Mouse (Mus musculus): ENCODE data around the gene Olfr1438-ps1.
"Not testable (repeated sequence)": the region's sequence is repeated elsewhere in the genome, so short reads cannot be mapped to it uniquely, and the experiment has no call there.

Olfr1438-ps1 gene

DNA sequence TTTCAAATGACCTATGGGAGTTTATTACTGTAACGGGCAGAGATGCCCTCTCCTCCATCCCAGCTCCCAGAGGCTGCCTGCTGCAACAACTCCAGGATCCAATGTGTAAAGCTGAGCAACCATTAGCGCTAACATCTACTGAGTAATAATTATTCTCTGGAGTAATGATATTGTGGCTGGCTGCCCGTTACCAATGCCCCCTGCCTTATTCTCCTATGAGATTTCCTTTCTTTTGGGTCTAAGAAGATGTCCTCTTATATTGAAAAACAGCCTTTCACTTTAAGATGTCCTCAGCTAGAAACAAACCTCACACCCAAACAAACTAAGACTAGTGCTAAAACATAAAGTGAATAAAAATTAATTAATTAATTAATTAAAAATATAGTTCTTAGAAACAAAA, at the start of gene Olfr1438-ps1:
TSS of gene Olfr1438-ps1 (minus strand) at position 101 of the 400 bp plus-strand sequence.
- DNase-seq (ENCODE audit: low read depth, low spot score): no peak

DNA sequence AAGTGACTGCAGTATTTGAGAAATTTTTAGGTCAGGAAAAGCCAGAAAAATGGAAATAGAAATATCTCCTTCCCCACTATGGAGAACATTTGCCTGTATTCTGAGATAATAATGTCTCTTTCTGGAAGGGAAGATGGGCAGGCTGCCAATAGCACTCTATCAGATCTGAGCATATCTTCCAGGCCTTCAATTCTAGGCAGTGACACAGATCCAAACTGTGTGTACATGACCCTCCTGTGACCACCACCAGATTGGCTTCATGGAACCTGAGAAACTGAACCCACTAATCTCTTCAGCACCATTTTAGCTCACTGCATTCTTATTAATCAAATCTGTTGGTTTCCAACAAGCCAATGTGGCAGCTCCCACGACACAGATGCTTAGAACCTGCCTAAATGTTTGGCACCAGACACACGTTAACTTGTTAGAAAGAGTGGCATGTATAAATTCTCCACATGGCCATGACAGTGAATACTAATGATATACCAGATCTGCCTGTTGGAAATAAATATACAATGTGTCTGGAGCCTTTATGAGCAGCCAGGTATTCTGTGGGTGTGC, 38.8 kb upstream of the Olfr1438-ps1 start:
- peak; percentile 74 for DNase-seq (ENCODE audit: low read depth, low spot score)

DNA sequence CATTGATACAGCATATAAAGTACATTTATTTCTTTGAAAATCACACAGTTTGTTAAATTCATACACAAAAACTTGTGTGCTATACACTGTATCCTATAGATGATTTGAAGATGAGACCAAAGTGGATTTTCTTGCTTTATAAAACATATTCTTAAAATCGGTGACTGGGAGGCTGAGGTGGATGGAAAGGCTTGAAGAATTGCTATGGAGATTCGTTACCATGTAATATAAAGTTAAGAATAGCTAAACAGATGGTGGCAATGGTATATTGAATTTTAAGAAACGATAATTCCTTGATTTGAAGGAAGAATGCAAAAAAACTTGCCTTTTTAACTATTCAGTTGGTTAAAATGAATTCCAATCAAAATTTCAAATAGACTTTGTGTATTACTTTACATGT, 37.3 kb upstream of the Olfr1438-ps1 start:
- DNase-seq (ENCODE audit: low read depth, low spot score): no peak

DNA sequence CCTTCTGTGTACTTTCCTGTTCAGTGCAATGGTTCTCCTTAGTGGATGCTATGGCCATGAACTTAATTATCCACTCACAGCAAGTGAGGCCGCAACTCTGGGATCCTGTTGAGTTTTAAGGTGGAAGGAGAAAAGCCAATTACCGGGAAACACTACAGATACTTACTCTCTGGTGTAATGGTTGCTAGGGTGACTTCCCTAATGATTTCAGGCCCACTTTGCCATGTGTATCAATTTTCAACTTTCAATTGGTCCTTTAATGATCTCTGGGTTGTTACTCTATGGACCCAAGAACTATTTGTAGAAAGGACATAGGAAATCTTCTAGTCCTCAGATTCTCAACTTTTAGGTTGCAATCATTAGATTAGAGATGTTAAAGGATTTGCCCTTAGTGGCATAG, 10.7 kb downstream of the Olfr1438-ps1 start, which contains the start of gene Olfr1437:
TSS of gene Olfr1437 (minus strand) at position 101 of the 400 bp plus-strand sequence.
- no peak for DNase-seq (ENCODE audit: low read depth, low spot score)

DNA sequence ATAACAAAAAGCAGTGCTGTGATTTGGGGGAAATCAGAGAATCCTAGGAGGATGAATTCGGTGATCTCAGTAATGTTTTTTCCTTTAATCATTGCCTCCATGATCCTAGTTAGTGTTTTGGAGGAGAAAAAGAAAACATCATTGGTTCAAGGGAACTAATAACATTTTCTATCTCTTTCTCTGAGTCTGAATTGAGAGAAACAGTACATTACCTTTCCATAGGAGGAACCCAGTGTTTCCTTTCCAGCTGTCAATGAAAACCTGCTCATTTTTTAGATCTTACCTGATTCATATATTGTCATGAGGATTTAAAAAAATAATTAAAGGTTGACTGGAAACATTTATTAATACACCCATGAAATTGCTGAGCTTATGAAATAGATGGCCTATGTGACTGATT, 36.7 kb downstream of the Olfr1438-ps1 start, which contains the start of gene Olfr1436:
TSS of gene Olfr1436 (minus strand) at position 101 of the 400 bp plus-strand sequence.
- DNase-seq (ENCODE audit: low read depth, low spot score): not testable (repeated sequence)

DNA sequence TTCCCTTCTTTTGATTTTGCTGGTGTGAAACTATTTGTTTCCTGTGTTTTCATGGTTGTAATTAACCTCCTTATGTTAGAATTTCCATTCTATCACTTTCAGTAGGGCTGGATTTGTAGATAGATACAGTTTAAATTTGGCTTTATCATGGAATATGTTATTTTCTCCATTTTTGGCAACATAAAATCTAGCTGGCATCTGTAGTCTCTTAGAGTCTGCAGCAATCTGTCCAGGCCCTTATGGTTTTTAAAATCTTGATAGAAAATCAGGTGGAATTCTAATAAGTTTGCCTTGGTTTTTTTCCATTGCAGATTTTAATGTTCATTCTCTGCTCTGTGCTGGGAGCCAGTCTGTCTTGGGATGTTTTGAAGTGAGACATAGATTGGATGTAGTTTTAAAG, 42.7 kb downstream of the Olfr1438-ps1 start:
- peak; percentile 61 for DNase-seq (ENCODE audit: low read depth, low spot score)

DNA sequence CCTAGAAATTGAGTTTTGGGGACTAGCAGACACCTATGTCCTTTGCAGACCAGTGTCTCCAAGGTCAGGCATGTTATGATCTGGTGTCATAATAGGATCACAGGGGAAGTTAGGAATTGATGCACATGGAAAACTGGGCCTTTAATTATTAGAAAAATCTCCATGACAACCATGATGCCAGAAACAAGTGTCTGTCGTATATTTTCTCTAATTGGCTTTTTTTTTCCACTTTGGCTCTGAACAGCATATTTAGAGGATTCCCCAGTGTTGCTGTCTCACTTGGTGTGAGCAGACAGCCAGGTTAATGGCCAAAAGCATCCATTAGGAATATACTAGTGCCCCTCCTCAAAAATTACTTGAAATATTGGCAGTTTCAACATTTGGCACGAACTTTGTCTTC, 56.2 kb downstream of the Olfr1438-ps1 start, which contains the start of gene Olfr1434:
TSS of gene Olfr1434 (plus strand) at position 301 of the 400 bp plus-strand sequence.
- no peak for DNase-seq (ENCODE audit: low read depth, low spot score)

Measured in telencephalon, adult 2 months (tissue).